Mouse (Mus musculus): Measurements from ENCODE around the gene Cfap69. TPM values are rescaled to one million over a fixed set of nuclear protein-coding genes. Genes with fewer than 3 reads are reported as not detected.

The Cfap69 gene
- polyA plus RNA-seq, 1 experiment from 2014 or later, result 1.8 TPM

DNA sequence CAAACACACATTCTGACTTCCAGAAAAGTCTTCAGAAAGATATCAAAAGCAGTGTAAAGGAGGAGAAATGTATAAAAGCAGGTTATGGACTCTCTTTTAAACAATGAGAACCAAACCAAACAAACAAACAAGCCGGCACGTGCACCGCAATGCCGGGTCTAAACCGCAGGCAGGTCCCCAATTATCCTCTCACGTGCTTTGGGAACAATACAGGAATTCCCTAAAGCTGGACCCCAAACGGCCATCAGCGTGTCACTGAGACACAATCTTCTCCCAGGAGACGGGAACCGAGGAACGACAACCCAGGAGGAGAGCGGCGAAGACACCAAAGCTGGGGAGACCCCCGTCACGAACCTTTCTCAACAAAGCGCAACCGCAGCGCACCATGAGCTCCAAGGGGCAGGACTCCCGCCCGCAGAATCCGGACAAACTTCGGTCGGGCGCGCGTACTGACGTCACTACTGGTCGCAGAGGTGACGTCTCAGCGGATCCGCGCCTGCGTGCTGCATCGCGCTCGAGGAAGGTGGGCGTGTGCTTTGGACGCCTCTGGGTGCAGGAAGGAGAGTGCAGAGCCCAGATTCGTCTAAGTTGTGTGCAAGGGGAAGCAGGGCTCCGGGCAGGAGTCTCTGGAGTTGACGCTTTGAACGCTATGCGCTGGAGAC is 104.8 kb downstream of the Cfap69 start, which contains the start of gene Gtpbp10:
TSS of gene Gtpbp10 (minus strand) at position 460 of the 662 bp plus-strand sequence.
- Histone ChIP-seq H3K36me3 (peaks cover 11% of the 10 kb centered on the region), H3K4me1 (replicated peaks) (peaks cover 14% of the 10 kb centered on the region), H3K9me3 (replicated peaks) (no peaks in the 10 kb centered on the region), H3K4me2 (peak within 1 kb of the TSS; percentile 74), H3K27ac (ENCODE audit: poor library complexity, severe bottlenecking) (peak within 1 kb of the TSS; percentile 80), H3K27me3 (replicated peaks) (no peaks in the 10 kb centered on the region), H3K9ac (peak within 1 kb of the TSS; percentile 75), H3K4me3 (peak within 1 kb of the TSS; percentile 73)
- peak; percentile 99 for ATAC-seq (ENCODE audit: insufficient number of reproducible peaks, low FRiP score)
- WGBS, result under 1% methylated on average over 43 of the region's 43 CpGs

- no peak overlapping the region for H3K4me3 ChIP-seq
- no peaks in the 10 kb centered on the region for H3K4me1 ChIP-seq (replicated peaks)
- no peak overlapping the region for H3K9ac ChIP-seq
- no peak for ATAC-seq (ENCODE audit: insufficient number of reproducible peaks, low FRiP score)
- H3K27ac ChIP-seq (ENCODE audit: poor library complexity, severe bottlenecking), result no peak overlapping the region
- H3K4me2 ChIP-seq, result no peak overlapping the region
- WGBS, result 94% methylated on average over 1 of the region's 1 CpGs
- peaks cover 53% of the 10 kb centered on the region for H3K36me3 ChIP-seq
- H3K9me3 ChIP-seq (replicated peaks), result no peaks in the 10 kb centered on the region
- H3K27me3 ChIP-seq (replicated peaks), result no peaks in the 10 kb centered on the region
Measured at GRCm38 (mm10) chr5:5551110-5551509, 112.9 kb downstream of the Cfap69 start.

- Histone ChIP-seq H3K27ac (ENCODE audit: poor library complexity, severe bottlenecking) (no peak overlapping the region), H3K9me3 (replicated peaks) (0 out of 2 replicates have a peak, but pooled peaks cover 3% of the 10 kb centered on the region), H3K36me3 (peaks cover 53% of the 10 kb centered on the region), H3K27me3 (replicated peaks) (no peaks in the 10 kb centered on the region), H3K4me2 (no peak overlapping the region), H3K9ac (no peak overlapping the region), H3K4me1 (replicated peaks) (no peaks in the 10 kb centered on the region), H3K4me3 (no peak overlapping the region)
- ATAC-seq (ENCODE audit: insufficient number of reproducible peaks, low FRiP score), result no peak
- 47% methylated on average over 3 of the region's 3 CpGs for WGBS
Measured at GRCm38 (mm10) chr5:5540385-5540784, 123.7 kb downstream of the Cfap69 start.

- Histone ChIP-seq H3K27ac (ENCODE audit: poor library complexity, severe bottlenecking) (no peak overlapping the region), H3K4me2 (no peak overlapping the region), H3K9ac (no peak overlapping the region), H3K4me1 (replicated peaks) (no peaks in the 10 kb centered on the region), H3K9me3 (replicated peaks) (0 out of 2 replicates have a peak, but pooled peaks cover 3% of the 10 kb centered on the region), H3K4me3 (no peak overlapping the region), H3K27me3 (replicated peaks) (no peaks in the 10 kb centered on the region), H3K36me3 (peaks cover 51% of the 10 kb centered on the region)
- 69% methylated on average over 3 of the region's 3 CpGs for WGBS
- no peak for ATAC-seq (ENCODE audit: insufficient number of reproducible peaks, low FRiP score)
Measured at GRCm38 (mm10) chr5:5539771-5540170, 124.3 kb downstream of the Cfap69 start.

DNA sequence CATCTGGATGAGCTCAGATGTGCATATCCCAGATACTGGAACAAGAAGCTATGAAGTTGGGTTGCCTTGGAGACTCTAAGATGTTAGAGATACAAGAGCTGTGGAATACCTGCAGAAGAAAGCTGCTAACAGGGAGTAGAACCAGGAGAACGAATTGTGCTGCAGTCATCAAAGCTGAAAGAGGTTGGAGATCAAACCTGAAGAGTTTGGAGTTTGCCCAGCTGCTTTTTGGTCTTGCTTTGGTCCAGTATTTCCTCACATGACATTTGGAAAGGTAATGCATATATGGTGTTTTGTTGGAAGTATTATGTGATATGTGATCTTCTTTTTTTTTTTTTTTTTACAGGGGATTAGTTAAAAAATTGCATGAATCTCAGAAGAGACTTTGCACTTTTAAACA is 127.9 kb downstream of the Cfap69 start:
- Histone ChIP-seq H3K4me3 (no peak overlapping the region), H3K27me3 (replicated peaks) (no peaks in the 10 kb centered on the region), H3K27ac (ENCODE audit: poor library complexity, severe bottlenecking) (no peak overlapping the region), H3K9me3 (replicated peaks) (0 out of 2 replicates have a peak, but pooled peaks cover 3% of the 10 kb centered on the region), H3K9ac (no peak overlapping the region), H3K36me3 (peaks cover 24% of the 10 kb centered on the region), H3K4me1 (replicated peaks) (no peaks in the 10 kb centered on the region), H3K4me2 (no peak overlapping the region)
- WGBS, result 86% methylated on average over 1 of the region's 1 CpGs
- no peak for ATAC-seq (ENCODE audit: insufficient number of reproducible peaks, low FRiP score)

- no peak overlapping the region for H3K9ac ChIP-seq
- H3K36me3 ChIP-seq, result peaks cover 9% of the 10 kb centered on the region
- ATAC-seq (ENCODE audit: insufficient number of reproducible peaks, low FRiP score), result no peak
- 78% methylated on average over 3 of the region's 3 CpGs for WGBS
- no peaks in the 10 kb centered on the region for H3K4me1 ChIP-seq (replicated peaks)
- H3K27me3 ChIP-seq (replicated peaks), result no peaks in the 10 kb centered on the region
- H3K9me3 ChIP-seq (replicated peaks), result 0 out of 2 replicates have a peak, but pooled peaks cover 3% of the 10 kb centered on the region
- H3K4me2 ChIP-seq, result no peak overlapping the region
- no peak overlapping the region for H3K4me3 ChIP-seq
- H3K27ac ChIP-seq (ENCODE audit: poor library complexity, severe bottlenecking), result no peak overlapping the region
Measured at GRCm38 (mm10) chr5:5533656-5534420, 130.2 kb downstream of the Cfap69 start.

Other genes starting within 250 kb of the Cfap69 start
- gene Cdk14, start 243.9 kb downstream of the Cfap69 start, polyA plus RNA-seq (2016; fragmentation: Nextera tagmentation; extraction: Ambion mirVana), result 20.4 and 21.3 TPM in 2 replicates
- not detected in 2 replicates for gene 1700015F17Rik, start 185.1 kb downstream of the Cfap69 start, polyA plus RNA-seq (2016; fragmentation: Nextera tagmentation; extraction: Ambion mirVana)
- 18.4 and 19.3 TPM in 2 replicates for gene Cldn12, start 149.3 kb downstream of the Cfap69 start, polyA plus RNA-seq (2016; fragmentation: Nextera tagmentation; extraction: Ambion mirVana)
- 23.4 and 24.0 TPM in 2 replicates for gene Gtpbp10, start 104.7 kb downstream of the Cfap69 start, polyA plus RNA-seq (2016; fragmentation: Nextera tagmentation; extraction: Ambion mirVana)
- 0.99 and 1.0 TPM in 2 replicates for gene Gm8773, start 90.4 kb downstream of the Cfap69 start, polyA plus RNA-seq (2016; fragmentation: Nextera tagmentation; extraction: Ambion mirVana)
- 3.6 and 4.1 TPM in 2 replicates for gene Steap2, start 30.3 kb upstream of the Cfap69 start, polyA plus RNA-seq (2016; fragmentation: Nextera tagmentation; extraction: Ambion mirVana)
- gene Steap1, start 85.1 kb upstream of the Cfap69 start, polyA plus RNA-seq (2016; fragmentation: Nextera tagmentation; extraction: Ambion mirVana), result 3.1 and 3.8 TPM in 2 replicates

Data from heart, embryonic 12.5 days (tissue).